Mouse (Mus musculus): ENCODE measurements around the gene Glb1. TPM values are rescaled to one million over a fixed set of nuclear protein-coding genes. Genes with fewer than 3 reads are reported as not detected.

Glb1 gene
- total and polyA plus RNA-seq, 3 experiments, result 7.0 to 15.7 TPM; not detected in 1

- DNase-seq (ENCODE audit: low read depth, low spot score), result no peak
- H3K36me3 ChIP-seq (ENCODE audit: control insufficient read depth in 1 of 2, insufficient read depth in 2 of 2, low read length in 2 of 2), result no peaks in the 10 kb centered on the region
- no peaks in the 10 kb centered on the region for H3K4me1 ChIP-seq (ENCODE audit: control insufficient read depth in 1 of 2, insufficient read depth in 2 of 2, low read length in 2 of 2)
Measured at GRCm38 (mm10) chr9:114448700-114449099, 47.8 kb downstream of the Glb1 start.

GRCm38 (mm10) chr9:114449120-114449754 is 48.4 kb downstream of the Glb1 start:
- no peaks in the 10 kb centered on the region for H3K9me3 ChIP-seq (replicated peaks; ENCODE audit: insufficient read depth, low read length)
- H3K36me3 ChIP-seq (ENCODE audit: control insufficient read depth in 1 of 2, insufficient read depth in 2 of 2, low read length in 2 of 2), result no peaks in the 10 kb centered on the region
- H3K79me2 ChIP-seq (ENCODE audit: control insufficient read depth, insufficient read depth, low read length, poor library complexity), result no peaks in the 10 kb centered on the region
- TF ChIP-seq JUND (IDR thresholded peaks at IDR 0.05; ENCODE audit: low read depth, low read length) (no peak), BHLHE40 (IDR thresholded peaks at IDR 0.05; ENCODE audit: borderline replicate concordance, low read depth, low read length) (no peak)
- H3K27me3 ChIP-seq (ENCODE audit: control insufficient read depth in 1 of 2, insufficient read depth in 2 of 2, low read length in 2 of 2), result no peaks in the 10 kb centered on the region
- no peak overlapping the region for H3K9ac ChIP-seq (ENCODE audit: control insufficient read depth, low read depth, low read length, poor library complexity, severe bottlenecking)
- no peak for DNase-seq (ENCODE audit: low read depth, low spot score)
- H3K27ac ChIP-seq (ENCODE audit: control insufficient read depth, low read depth, low read length), result no peak overlapping the region
- H3K4me3 ChIP-seq (ENCODE audit: control insufficient read depth in 1 of 2, insufficient read depth in 1 of 2, low read depth in 2 of 2, low read length in 2 of 2), result no peak overlapping the region
- no peaks in the 10 kb centered on the region for H3K4me1 ChIP-seq (ENCODE audit: control insufficient read depth in 1 of 2, insufficient read depth in 2 of 2, low read length in 2 of 2)

More at GRCm38 (mm10) chr9:114448700-114449099, 47.8 kb downstream of the Glb1 start:
- H3K27me3 ChIP-seq (ENCODE audit: control insufficient read depth in 1 of 2, insufficient read depth in 2 of 2, low read length in 2 of 2), result no peaks in the 10 kb centered on the region
- no peak overlapping the region for H3K9ac ChIP-seq (ENCODE audit: control insufficient read depth, low read depth, low read length, poor library complexity, severe bottlenecking)
- no peaks in the 10 kb centered on the region for H3K9me3 ChIP-seq (replicated peaks; ENCODE audit: insufficient read depth, low read length)
- no peak overlapping the region for H3K4me3 ChIP-seq (ENCODE audit: control insufficient read depth in 1 of 2, insufficient read depth in 1 of 2, low read depth in 2 of 2, low read length in 2 of 2)
- TF ChIP-seq TCF12 (IDR thresholded peaks at IDR 0.05; ENCODE audit: low read depth, low read length) (no peak), SIN3A (IDR thresholded peaks at IDR 0.05; ENCODE audit: low read length) (no peak), BHLHE40 (IDR thresholded peaks at IDR 0.05; ENCODE audit: borderline replicate concordance, low read depth, low read length) (no peak), ZMIZ1 (IDR thresholded peaks at IDR 0.05; ENCODE audit: low read depth, low read length) (no peak), NRF1 (IDR thresholded peaks at IDR 0.05; ENCODE audit: insufficient read depth, low read depth, low read length, poor library complexity, severe bottlenecking) (no peak)
- no peak overlapping the region for H3K27ac ChIP-seq (ENCODE audit: control insufficient read depth, low read depth, low read length)
- no peaks in the 10 kb centered on the region for H3K79me2 ChIP-seq (ENCODE audit: control insufficient read depth, insufficient read depth, low read length, poor library complexity)

- Histone ChIP-seq H3K36me3 (ENCODE audit: control insufficient read depth in 1 of 2, insufficient read depth in 2 of 2, low read length in 2 of 2) (no peaks in the 10 kb centered on the region), H3K4me3 (ENCODE audit: control insufficient read depth in 1 of 2, insufficient read depth in 1 of 2, low read depth in 2 of 2, low read length in 2 of 2) (no peak overlapping the region), H3K4me1 (ENCODE audit: control insufficient read depth in 1 of 2, insufficient read depth in 2 of 2, low read length in 2 of 2) (no peaks in the 10 kb centered on the region), H3K79me2 (ENCODE audit: control insufficient read depth, insufficient read depth, low read length, poor library complexity) (no peaks in the 10 kb centered on the region), H3K9me3 (replicated peaks; ENCODE audit: insufficient read depth, low read length) (no peaks in the 10 kb centered on the region), H3K9ac (ENCODE audit: control insufficient read depth, low read depth, low read length, poor library complexity, severe bottlenecking) (no peak overlapping the region), H3K27ac (ENCODE audit: control insufficient read depth, low read depth, low read length) (no peak overlapping the region), H3K27me3 (ENCODE audit: control insufficient read depth in 1 of 2, insufficient read depth in 2 of 2, low read length in 2 of 2) (no peaks in the 10 kb centered on the region)
- TF ChIP-seq USF2 (IDR thresholded peaks at IDR 0.05; ENCODE audit: borderline replicate concordance in 1 of 2, insufficient read depth in 1 of 2, low read depth in 1 of 2, low read length in 2 of 2) (no peak), ZMIZ1 (IDR thresholded peaks at IDR 0.05; ENCODE audit: low read depth, low read length) (no peak), EP300 (IDR thresholded peaks at IDR 0.05; ENCODE audit: low read depth in 1 of 2, low read length in 2 of 2) (no peak), MEF2A (IDR thresholded peaks at IDR 0.05; ENCODE audit: extremely low read depth, insufficient replicate concordance, low read depth, low read length, poor library complexity, severe bottlenecking) (no peak), E2F4 (IDR thresholded peaks at IDR 0.05; ENCODE audit: borderline replicate concordance, low read depth, low read length) (no peak), POLR2A (IDR thresholded peaks at IDR 0.05; ENCODE audit: control insufficient read depth in 1 of 2, insufficient read depth in 1 of 2, low read depth in 1 of 2, low read length in 2 of 2, poor library complexity in 1 of 2) (no peak), GABPA (IDR thresholded peaks at IDR 0.05; ENCODE audit: low read depth, low read length) (no peak), MAFK (IDR thresholded peaks at IDR 0.05; ENCODE audit: borderline replicate concordance, low read depth, low read length) (no peak), POLR2AphosphoS2 (IDR thresholded peaks at IDR 0.05; ENCODE audit: low read length) (no peak), TBP (IDR thresholded peaks at IDR 0.05; ENCODE audit: low read depth, low read length) (no peak), CTCF (IDR thresholded peaks at IDR 0.05 in 2 of 3, conservative IDR thresholded peaks at IDR 0.05 in 1 of 3; ENCODE audit: control insufficient read depth in 1 of 3, insufficient read depth in 1 of 3, low read depth in 2 of 3, low read length in 3 of 3, poor library complexity in 1 of 3, severe bottlenecking in 1 of 3) (no peak), ELF1 (IDR thresholded peaks at IDR 0.05; ENCODE audit: low read depth, low read length) (no peak), RCOR1 (IDR thresholded peaks at IDR 0.05; ENCODE audit: low read depth, low read length) (no peak), POLR2AphosphoS5 (IDR thresholded peaks at IDR 0.05; ENCODE audit: borderline replicate concordance, low read depth, low read length) (no peak), SIN3A (IDR thresholded peaks at IDR 0.05; ENCODE audit: low read length) (no peak), ZC3H11A (IDR thresholded peaks at IDR 0.05; ENCODE audit: low read depth, low read length) (no peak), KAT2A (conservative IDR thresholded peaks at IDR 0.05; ENCODE audit: low read depth, low read length) (no peak)
- no peak for DNase-seq (ENCODE audit: low read depth, low spot score)
Measured at GRCm38 (mm10) chr9:114451615-114452014, 50.7 kb downstream of the Glb1 start.

Data from MEL (cell line).